Mouse (Mus musculus): ENCODE data around the gene Pgp. TPM values are rescaled to one million over a fixed set of nuclear protein-coding genes. Genes with fewer than 3 reads are reported as not detected.

Pgp gene
- 14.1 TPM for total RNA-seq (2023)

GRCm38 (mm10) chr17:24469910-24470602 is at the start of gene Pgp, which contains the start of gene E4f1:
TSS of gene Pgp (plus strand) at chr17:24470392.
TSS of gene E4f1 (minus strand) at chr17:24470313.

DNA sequence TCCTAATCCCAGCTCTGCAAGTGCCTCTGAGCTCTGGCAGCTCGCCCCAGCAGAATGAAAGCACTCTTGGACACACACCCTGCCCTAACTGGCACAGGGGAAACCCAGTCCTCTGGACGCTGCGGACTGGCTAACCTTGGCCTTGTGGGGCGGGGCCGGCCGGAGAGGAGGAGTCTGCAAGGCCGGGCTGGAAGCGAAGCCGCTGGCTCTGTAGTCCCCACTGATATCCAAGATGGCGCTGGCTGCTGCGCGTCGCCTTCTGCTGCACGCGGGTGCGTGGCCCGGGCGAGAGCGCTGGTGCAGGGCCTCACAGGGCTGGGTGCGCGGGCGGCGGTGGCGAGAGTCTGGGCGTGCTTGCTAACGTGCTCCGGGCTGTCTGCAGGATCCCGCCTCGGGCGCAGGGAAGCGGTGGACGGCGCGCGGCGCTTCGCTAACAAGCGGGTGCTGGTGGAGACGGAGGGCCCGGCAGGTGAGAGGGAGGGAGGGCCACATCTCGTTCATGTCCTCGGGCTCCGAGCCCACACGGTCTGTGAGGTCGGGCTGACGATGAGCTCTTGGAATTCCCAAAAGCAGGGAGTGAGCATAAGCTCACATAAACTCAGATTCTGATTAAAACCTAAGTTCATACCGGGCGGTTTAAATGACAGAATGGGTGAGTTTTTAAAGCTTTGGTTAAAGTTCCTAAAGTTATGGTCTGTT is 43.6 kb upstream of the Pgp start, which contains the start of gene Eci1:
Gene Eci1 (plus strand): TSS at position 171 of the 699 bp plus-strand sequence.

DNA sequence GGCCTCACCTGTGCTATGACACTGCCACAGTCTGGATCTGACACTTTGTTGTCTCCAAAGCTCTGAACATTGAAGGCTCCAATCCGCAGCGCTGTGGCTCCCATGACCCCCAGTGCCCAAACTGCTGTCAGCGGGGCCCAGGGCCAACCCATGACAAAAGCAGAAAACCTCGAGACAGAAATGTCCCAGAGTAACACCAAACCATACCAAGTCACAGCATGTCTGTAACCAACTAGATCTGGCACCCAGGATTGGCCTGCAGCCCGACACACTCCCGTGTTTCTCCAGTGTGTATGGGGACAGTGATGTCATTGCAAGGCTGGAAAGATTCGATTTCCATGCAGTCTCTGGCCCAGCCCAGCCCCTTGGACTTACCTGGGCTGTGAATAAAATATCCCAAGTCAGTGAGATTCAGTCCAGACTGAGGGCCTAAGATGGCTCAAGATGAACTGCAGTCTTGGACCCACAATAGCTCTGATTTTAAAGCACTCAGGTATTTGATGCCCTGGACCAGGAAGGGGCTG is 27.5 kb upstream of the Pgp start, which contains the start of gene Dnase1l2:
Gene Dnase1l2 (minus strand): TSS at position 474 of the 524 bp plus-strand sequence.

DNA sequence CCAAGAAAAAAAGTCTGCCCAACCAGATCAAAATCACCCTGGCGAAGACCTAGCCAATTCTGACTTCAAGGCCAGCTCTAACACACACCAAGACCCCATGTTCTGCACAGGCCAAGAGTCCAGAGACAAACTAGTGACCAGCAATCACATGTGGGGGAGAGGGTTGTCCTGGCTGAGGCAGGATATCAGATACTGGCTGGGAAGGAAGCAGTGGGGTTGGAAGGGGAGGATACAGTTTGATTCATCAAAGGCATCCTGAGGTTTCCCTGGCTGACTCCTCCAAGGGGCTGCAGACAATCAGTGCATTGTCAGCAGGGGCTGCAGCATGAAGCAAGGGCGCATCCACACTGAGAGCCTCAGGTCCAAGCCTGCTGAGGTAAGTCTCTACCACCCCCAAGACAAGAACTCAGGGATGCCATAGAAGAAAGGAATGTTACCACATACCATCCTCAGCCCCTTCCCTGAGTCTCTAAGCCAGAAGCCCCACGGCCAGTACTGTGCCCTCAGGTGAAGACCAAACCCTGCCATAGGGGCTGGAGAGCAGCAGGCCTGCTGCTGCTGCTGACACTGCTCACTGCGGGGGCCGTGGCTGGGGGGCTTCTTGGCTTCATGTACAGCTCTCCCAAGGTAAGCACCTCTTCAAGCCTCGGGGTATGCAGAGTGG is 3.6 kb downstream of the Pgp start, which contains the start of gene Bricd5:
Gene Bricd5 (plus strand): TSS at position 273 of the 664 bp plus-strand sequence.

GRCm38 (mm10) chr17:24478663-24479380 is 8.6 kb downstream of the Pgp start, which contains the start of gene Mlst8:
TSS of gene Mlst8 (minus strand) at chr17:24479078.

DNA sequence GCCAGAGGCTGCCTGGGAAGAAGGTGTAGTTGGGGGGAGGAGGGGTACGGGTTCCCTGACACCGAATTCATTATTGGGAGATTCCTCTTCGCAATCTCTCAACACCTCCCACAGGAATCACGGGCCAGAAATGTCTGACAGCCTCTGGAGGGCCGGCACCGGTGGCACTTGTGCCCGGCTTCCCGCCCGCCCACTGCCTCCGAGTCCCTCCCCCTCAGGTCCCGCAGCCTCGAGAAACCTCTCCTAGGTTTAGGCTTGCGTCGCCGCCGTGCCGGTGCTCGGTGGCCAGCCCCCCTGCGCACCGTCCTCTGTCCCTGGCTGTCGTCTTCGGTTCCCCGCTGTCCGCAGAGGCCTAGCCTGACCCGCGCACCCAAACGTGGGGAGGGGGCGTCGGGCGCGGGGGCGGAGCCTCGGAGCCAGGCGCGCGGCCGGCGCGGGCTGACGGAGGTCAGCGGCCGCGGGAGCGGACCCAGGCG is 18.0 kb downstream of the Pgp start, which contains the start of gene Caskin1:
Gene Caskin1 (plus strand): TSS at position 416 of the 476 bp plus-strand sequence.

Other genes starting within 250 kb of the Pgp start
- gene Tedc2, start 249.5 kb upstream of the Pgp start, total RNA-seq (2023) = 7.6 TPM
- 5.2 TPM for gene Ccnf, start 218.9 kb upstream of the Pgp start, total RNA-seq (2023)
- gene Abca17, start 119.3 kb upstream of the Pgp start, total RNA-seq (2023) = 0.12 TPM
- gene Abca3, start 118.4 kb upstream of the Pgp start, total RNA-seq (2023) = 49.1 TPM
- 150 TPM for gene Rnps1, start 55.8 kb upstream of the Pgp start, total RNA-seq (2023)
- 14.9 TPM for gene Eci1, start 43.8 kb upstream of the Pgp start, total RNA-seq (2023)
- gene Dnase1l2, start 27.3 kb upstream of the Pgp start, total RNA-seq (2023) = 4.8 TPM
- gene E4f1, start 79 bp upstream of the Pgp start, total RNA-seq (2023) = 73.9 TPM
- 0.80 TPM for gene Bricd5, start 3.5 kb downstream of the Pgp start, total RNA-seq (2023)
- 23.8 TPM for gene Mlst8, start 8.7 kb downstream of the Pgp start, total RNA-seq (2023)
- not detected for gene Caskin1, start 18.2 kb downstream of the Pgp start, total RNA-seq (2023)
- gene Traf7, start 57.5 kb downstream of the Pgp start, total RNA-seq (2023) = 183 TPM
- gene Rab26, start 63.8 kb downstream of the Pgp start, total RNA-seq (2023) = 2.7 TPM
- gene Pkd1, start 79.4 kb downstream of the Pgp start, total RNA-seq (2023) = 74.3 TPM
- 70.5 TPM for gene Tsc2, start 162.2 kb downstream of the Pgp start, total RNA-seq (2023)
- 4.3 TPM for gene Nthl1, start 162.3 kb downstream of the Pgp start, total RNA-seq (2023)
- gene Slc9a3r2, start 179.9 kb downstream of the Pgp start, total RNA-seq (2023) = not detected
- gene Npw, start 188.1 kb downstream of the Pgp start, total RNA-seq (2023) = not detected
- 62.1 TPM for gene Zfp598, start 199.3 kb downstream of the Pgp start, total RNA-seq (2023)
- not detected for gene Syngr3, start 219.6 kb downstream of the Pgp start, total RNA-seq (2023)
- 12.7 TPM for gene Gfer, start 225.8 kb downstream of the Pgp start, total RNA-seq (2023)
- 2.0 TPM for gene Noxo1, start 225.8 kb downstream of the Pgp start, total RNA-seq (2023)
- gene Tbl3, start 237.3 kb downstream of the Pgp start, total RNA-seq (2023) = 26.6 TPM
- gene Rnf151, start 247.7 kb downstream of the Pgp start, total RNA-seq (2023) = not detected
- 1,667 TPM for gene Rps2, start 247.7 kb downstream of the Pgp start, total RNA-seq (2023)